Mouse (Mus musculus): Measurements from ENCODE around the gene Wsb2. TPM values are rescaled to one million over a fixed set of nuclear protein-coding genes. Genes with fewer than 3 reads are reported as not detected.
"Not testable (repeated sequence)": the region's sequence is repeated elsewhere in the genome, so short reads cannot be mapped to it uniquely, and the experiment has no call there.

The Wsb2 gene
- total and polyA plus RNA-seq, 2 experiments from 2014 or later, result 83.2 to 139 TPM

DNA sequence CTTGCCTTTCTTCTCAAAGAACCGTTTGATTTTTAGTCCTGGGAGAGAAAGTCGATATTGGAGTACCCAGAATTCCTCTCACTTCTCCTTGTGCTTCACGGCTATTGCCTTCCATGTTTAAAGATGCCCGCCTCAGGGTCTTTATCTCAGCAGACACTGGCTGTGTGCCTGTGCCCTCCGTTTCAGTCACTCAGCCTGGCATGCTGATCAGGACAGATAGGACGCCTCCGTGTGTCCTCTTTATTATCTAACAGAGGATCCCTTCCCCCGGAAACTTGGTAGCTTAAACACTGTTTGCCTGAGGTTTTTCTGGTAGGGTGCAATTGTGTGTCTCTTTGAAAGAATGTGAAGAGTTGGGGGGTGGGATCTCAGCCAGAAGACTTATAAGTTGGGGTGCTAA is 18.6 kb upstream of the Wsb2 start:
- no peaks in the 10 kb centered on the region for H3K4me1 ChIP-seq (ENCODE audit: control insufficient read depth, insufficient read depth)
- no peaks in the 10 kb centered on the region for H3K9me3 ChIP-seq (replicated peaks; ENCODE audit: control insufficient read depth, low read length)
- WGBS, result 74% methylated on average over 8 of the region's 8 CpGs
- no peak overlapping the region for H3K4me3 ChIP-seq (ENCODE audit: low read depth, low read length)
- peaks cover 42% of the 10 kb centered on the region for H3K36me3 ChIP-seq (replicated peaks; ENCODE audit: control insufficient read depth, insufficient read depth, low read length)
- H3K27ac ChIP-seq (ENCODE audit: low read depth), result no peak overlapping the region
- DNase-seq (ENCODE audit: low spot score) (no peak), ATAC-seq (ENCODE audit: insufficient read depth, low read depth) (no peak)
- H3K4me2 ChIP-seq (ENCODE audit: low read depth, low read length), result no peak overlapping the region
- H3K9ac ChIP-seq (replicated peaks; ENCODE audit: low read depth, low read length), result no peak overlapping the region
- TF ChIP-seq CTCF (IDR thresholded peaks at IDR 0.05; ENCODE audit: low read depth), result no peak
- no peak for TF ChIP-seq EP300 (IDR thresholded peaks at IDR 0.05; ENCODE audit: low read depth)
- H3K27me3 ChIP-seq (ENCODE audit: control insufficient read depth, insufficient read depth, low read length), result no peaks in the 10 kb centered on the region

GRCm38 (mm10) chr5:117340081-117340480 is 17.0 kb upstream of the Wsb2 start:
- no peak overlapping the region for H3K4me3 ChIP-seq (ENCODE audit: low read depth, low read length)
- H3K9me3 ChIP-seq (replicated peaks; ENCODE audit: control insufficient read depth, low read length), result no peaks in the 10 kb centered on the region
- H3K36me3 ChIP-seq (replicated peaks; ENCODE audit: control insufficient read depth, insufficient read depth, low read length), result peaks cover 41% of the 10 kb centered on the region
- H3K4me2 ChIP-seq (ENCODE audit: low read depth, low read length), result no peak overlapping the region
- H3K27ac ChIP-seq (ENCODE audit: low read depth), result no peak overlapping the region
- TF ChIP-seq CTCF (IDR thresholded peaks at IDR 0.05; ENCODE audit: low read depth) (no peak), EP300 (IDR thresholded peaks at IDR 0.05; ENCODE audit: low read depth) (no peak)
- H3K9ac ChIP-seq (replicated peaks; ENCODE audit: low read depth, low read length), result no peak overlapping the region
- H3K4me1 ChIP-seq (ENCODE audit: control insufficient read depth, insufficient read depth), result no peaks in the 10 kb centered on the region
- no peaks in the 10 kb centered on the region for H3K27me3 ChIP-seq (ENCODE audit: control insufficient read depth, insufficient read depth, low read length)
- 78% methylated on average over 6 of the region's 6 CpGs for WGBS
- ATAC-seq (ENCODE audit: insufficient read depth, low read depth) (no peak), DNase-seq (ENCODE audit: low spot score) (no peak)

GRCm38 (mm10) chr5:117341896-117342295 is 15.2 kb upstream of the Wsb2 start:
- TF ChIP-seq CTCF (IDR thresholded peaks at IDR 0.05; ENCODE audit: low read depth) (no peak), EP300 (IDR thresholded peaks at IDR 0.05; ENCODE audit: low read depth) (no peak)
- ATAC-seq (ENCODE audit: insufficient read depth, low read depth), result no peak

DNA sequence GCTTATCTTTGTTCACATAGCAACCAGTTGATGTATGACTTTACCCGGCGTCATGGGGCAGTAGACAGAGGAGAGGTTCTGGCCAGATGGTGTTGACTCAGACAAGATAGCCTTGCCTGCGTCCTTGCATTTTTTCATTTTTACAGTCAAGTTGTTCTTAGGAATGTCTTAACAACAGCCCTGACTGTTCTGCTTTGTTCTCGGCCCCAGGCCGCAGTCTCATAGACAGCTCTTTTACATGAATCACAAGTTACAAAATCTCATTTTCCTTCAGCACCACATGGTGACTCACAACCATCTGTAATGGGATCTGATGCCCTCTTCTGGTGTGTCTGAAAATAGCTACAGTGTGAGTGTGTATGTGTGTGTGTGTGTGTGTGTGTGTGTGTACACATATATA is 12.6 kb upstream of the Wsb2 start:
- 85% methylated on average over 5 of the region's 5 CpGs for WGBS
- not testable (repeated sequence) for H3K4me1 ChIP-seq (ENCODE audit: control insufficient read depth, insufficient read depth); H3K4me3 ChIP-seq (ENCODE audit: low read depth, low read length); H3K9ac ChIP-seq (replicated peaks; ENCODE audit: low read depth, low read length); DNase-seq (ENCODE audit: low spot score); H3K9me3 ChIP-seq (replicated peaks; ENCODE audit: control insufficient read depth, low read length); H3K27ac ChIP-seq (ENCODE audit: low read depth); H3K27me3 ChIP-seq (ENCODE audit: control insufficient read depth, insufficient read depth, low read length); ATAC-seq (ENCODE audit: insufficient read depth, low read depth); H3K4me2 ChIP-seq (ENCODE audit: low read depth, low read length)
- peaks cover 15% of the 10 kb centered on the region for H3K36me3 ChIP-seq (replicated peaks; ENCODE audit: control insufficient read depth, insufficient read depth, low read length)

More at GRCm38 (mm10) chr5:117341896-117342295, 15.2 kb upstream of the Wsb2 start:
- WGBS, result 71% methylated on average over 6 of the region's 6 CpGs
- Histone ChIP-seq H3K36me3 (replicated peaks; ENCODE audit: control insufficient read depth, insufficient read depth, low read length) (peaks cover 27% of the 10 kb centered on the region), H3K27ac (ENCODE audit: low read depth) (no peak overlapping the region), H3K4me1 (ENCODE audit: control insufficient read depth, insufficient read depth) (no peaks in the 10 kb centered on the region), H3K4me2 (ENCODE audit: low read depth, low read length) (no peak overlapping the region), H3K27me3 (ENCODE audit: control insufficient read depth, insufficient read depth, low read length) (no peaks in the 10 kb centered on the region), H3K9ac (replicated peaks; ENCODE audit: low read depth, low read length) (no peak overlapping the region), H3K4me3 (ENCODE audit: low read depth, low read length) (no peak overlapping the region), H3K9me3 (replicated peaks; ENCODE audit: control insufficient read depth, low read length) (no peaks in the 10 kb centered on the region)
- DNase-seq (ENCODE audit: low spot score), result no peak

GRCm38 (mm10) chr5:117345432-117345976 is 11.6 kb upstream of the Wsb2 start:
- H3K36me3 ChIP-seq (replicated peaks; ENCODE audit: control insufficient read depth, insufficient read depth, low read length), result peaks cover 8% of the 10 kb centered on the region; the same call in 1 of the 2 replicates
- ATAC-seq (ENCODE audit: insufficient read depth, low read depth) (no peak), DNase-seq (ENCODE audit: low spot score) (no peak)
- TF ChIP-seq CTCF (IDR thresholded peaks at IDR 0.05; ENCODE audit: low read depth), result no peak
- TF ChIP-seq EP300 (IDR thresholded peaks at IDR 0.05; ENCODE audit: low read depth), result no peak
- H3K9me3 ChIP-seq (replicated peaks; ENCODE audit: control insufficient read depth, low read length), result no peaks in the 10 kb centered on the region
- no peaks in the 10 kb centered on the region for H3K27me3 ChIP-seq (ENCODE audit: control insufficient read depth, insufficient read depth, low read length)
- no peak overlapping the region for H3K4me2 ChIP-seq (ENCODE audit: low read depth, low read length)
- no peak overlapping the region for H3K9ac ChIP-seq (replicated peaks; ENCODE audit: low read depth, low read length)
- no peak overlapping the region for H3K27ac ChIP-seq (ENCODE audit: low read depth)
- 83% methylated on average over 5 of the region's 5 CpGs for WGBS
- H3K4me1 ChIP-seq (ENCODE audit: control insufficient read depth, insufficient read depth), result no peaks in the 10 kb centered on the region
- H3K4me3 ChIP-seq (ENCODE audit: low read depth, low read length), result no peak overlapping the region

GRCm38 (mm10) chr5:117346281-117346680 is 10.8 kb upstream of the Wsb2 start:
- Histone ChIP-seq H3K9me3 (replicated peaks; ENCODE audit: control insufficient read depth, low read length) (no peaks in the 10 kb centered on the region), H3K36me3 (replicated peaks; ENCODE audit: control insufficient read depth, insufficient read depth, low read length) (peaks cover 11% of the 10 kb centered on the region; the same call in 1 of the 2 replicates), H3K4me2 (ENCODE audit: low read depth, low read length) (no peak overlapping the region), H3K27ac (ENCODE audit: low read depth) (no peak overlapping the region), H3K27me3 (ENCODE audit: control insufficient read depth, insufficient read depth, low read length) (no peaks in the 10 kb centered on the region), H3K4me3 (ENCODE audit: low read depth, low read length) (no peak overlapping the region), H3K9ac (replicated peaks; ENCODE audit: low read depth, low read length) (no peak overlapping the region), H3K4me1 (ENCODE audit: control insufficient read depth, insufficient read depth) (no peaks in the 10 kb centered on the region)
- ATAC-seq (ENCODE audit: insufficient read depth, low read depth), result no peak
- 45% methylated on average over 3 of the region's 3 CpGs for WGBS
- TF ChIP-seq CTCF (IDR thresholded peaks at IDR 0.05; ENCODE audit: low read depth) (no peak), EP300 (IDR thresholded peaks at IDR 0.05; ENCODE audit: low read depth) (no peak)
- DNase-seq (ENCODE audit: low spot score), result no peak
